Mouse (Mus musculus) heart, embryonic 14.5 days (tissue): ENCODE measurements around the gene Ptprk. TPM values are rescaled to one million over a fixed set of nuclear protein-coding genes. Genes with fewer than 3 reads are reported as not detected.

Experiments used
- ATAC-seq: fragments of 200-750 bp; cut with Nextera tagmentation; 2 replicates; pipeline ENCODE4 v1.8.0; 2017; ENCODE audit warnings: low read depth, moderate TSS enrichment; ENCODE audit not compliant: insufficient number of reproducible peaks, insufficient read depth, low FRiP score
- H3K27ac ChIP-seq, 2 experiments: fragments of 200-500 bp in 1 of 2; fragments of 300-500 bp in 1 of 2; sonication (generic) in 1 of 2; replicated peaks in 1 of 2; 2 replicates each; pipeline ENCODE4 v1.5.1; 2012 to 2014; ENCODE audit warnings: low read depth in 2 of 2, low read length in 2 of 2, control low read depth in 1 of 2, mild to moderate bottlenecking in 1 of 2, mixed read lengths in 1 of 2; ENCODE audit not compliant: control insufficient read depth in 1 of 2, insufficient read depth in 1 of 2
- H3K27me3 ChIP-seq: fragments of 300-500 bp; sonication (generic); 2 replicates; pipeline ENCODE4 v1.6.1; 2014; ENCODE audit warnings: mild to moderate bottlenecking, low read length, control low read depth; ENCODE audit not compliant: control insufficient read depth, insufficient read depth
- H3K36me3 ChIP-seq: fragments of 300-500 bp; sonication (generic); 2 replicates; pipeline ENCODE4 v1.6.1; 2014; ENCODE audit warnings: mild to moderate bottlenecking, control low read depth, low read length, mixed read lengths; ENCODE audit not compliant: control insufficient read depth, insufficient read depth
- H3K4me1 ChIP-seq, 2 experiments: fragments of 200-500 bp in 1 of 2; fragments of 300-500 bp in 1 of 2; sonication (generic) in 1 of 2; 2 replicates each; pipeline ENCODE4 v1.6.1; 2012 to 2014; ENCODE audit warnings: low read length in 2 of 2, control low read depth in 1 of 2, mixed read lengths in 1 of 2; ENCODE audit not compliant: control insufficient read depth in 2 of 2, insufficient read depth in 2 of 2
- H3K4me2 ChIP-seq: fragments of 300-500 bp; sonication (generic); 2 replicates; pipeline ENCODE4 v1.6.1; 2014; ENCODE audit warnings: mild to moderate bottlenecking, low read length
- H3K4me3 ChIP-seq, 2 experiments: fragments of 200-500 bp in 1 of 2; fragments of 300-500 bp in 1 of 2; sonication (generic) in 1 of 2; 2 replicates each; pipeline ENCODE4 v1.5.1; 2012 to 2014; ENCODE audit warnings: low read length in 2 of 2, mild to moderate bottlenecking in 2 of 2, control low read depth in 1 of 2, low read depth in 1 of 2, moderate library complexity in 1 of 2; ENCODE audit not compliant: control insufficient read depth in 1 of 2, insufficient read depth in 1 of 2
- H3K9ac ChIP-seq: fragments of 300-500 bp; sonication (generic); 2 replicates; pipeline ENCODE4 v1.6.1; 2014; ENCODE audit warnings: mild to moderate bottlenecking, low read length
- H3K9me3 ChIP-seq: fragments of 300-500 bp; sonication (generic); 2 replicates; pipeline ENCODE4 v1.6.1; 2016; ENCODE audit warnings: low read length, control low read depth; ENCODE audit not compliant: control insufficient read depth
- WGBS: fragments of 180-500 bp; shearing (Covaris S2); extraction: QIAGEN DNeasy Blood & Tissue Kit; methylation state at CpG from one replicate; pipeline ENCODE4 v1.1.7; 2014; 5-methylcytosine and 5-hydroxymethylcytosine counted together
- polyA plus RNA-seq: library from polyadenylated mRNA; unstranded; fragments of >200 nt; fragmentation: Nextera tagmentation; extraction: Ambion mirVana; gene quantifications from 2 replicates; pipeline ENCODE4 v1.2.1, GENCODE M21; 2014

Gene Ptprk
- polyA plus RNA-seq, 1 experiment from 2014 or later = 43.6 TPM

DNA sequence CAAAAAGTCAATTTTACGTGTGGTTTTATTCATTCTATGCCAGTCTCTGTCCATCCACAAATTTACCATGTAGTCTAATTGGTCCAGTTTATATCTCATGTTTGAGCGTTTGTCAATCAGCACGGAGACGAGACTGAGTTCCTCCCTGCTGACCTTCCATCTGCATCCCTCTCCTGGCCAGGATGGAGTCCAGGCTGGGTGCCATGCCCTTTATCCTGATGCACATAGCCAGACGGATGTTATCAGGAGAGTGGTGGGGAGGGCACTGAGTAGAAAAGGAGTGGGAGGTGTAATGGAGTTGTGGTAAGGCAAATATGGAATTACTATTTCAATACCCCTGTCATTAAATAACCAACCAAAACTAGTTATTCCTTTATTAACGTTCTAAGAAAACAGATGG, 140.5 kb downstream of the Ptprk start:
- H3K36me3 ChIP-seq = no peaks in the 10 kb centered on the region
- H3K9me3 ChIP-seq = no peaks in the 10 kb centered on the region
- no peak for ATAC-seq
- H3K4me1 ChIP-seq = peaks cover 0 to 10% of the 10 kb centered on the region in 2 experiments; a peak in 1 of 4 replicates
- WGBS = 67% methylated on average over 6 of the region's 6 CpGs
- H3K27ac ChIP-seq = no peak overlapping the region
- no peaks in the 10 kb centered on the region for H3K27me3 ChIP-seq
- H3K4me3 ChIP-seq = no peak overlapping the region
- no peak overlapping the region for H3K4me2 ChIP-seq
- H3K9ac ChIP-seq = no peak overlapping the region

DNA sequence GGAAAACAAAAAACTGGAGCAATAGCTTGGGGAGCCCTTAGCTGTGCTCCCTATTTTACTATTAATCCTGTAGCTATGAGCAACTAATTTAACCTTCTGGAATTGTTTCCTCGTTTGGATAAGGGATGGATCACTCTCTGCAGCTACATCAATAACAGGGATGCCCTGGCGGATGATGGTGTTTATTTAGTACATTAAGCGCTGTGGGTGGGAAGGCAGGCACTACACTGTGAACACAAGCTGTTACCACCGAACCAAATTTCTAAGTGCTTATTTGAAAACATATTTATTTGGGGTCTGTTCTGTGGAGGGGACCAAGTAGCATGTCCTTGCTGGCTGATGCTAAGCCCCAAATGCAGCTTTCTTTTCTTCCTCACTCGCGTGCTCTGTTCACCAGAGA, 149.0 kb downstream of the Ptprk start:
- 85% methylated on average over 6 of the region's 6 CpGs for WGBS
- H3K36me3 ChIP-seq = no peaks in the 10 kb centered on the region
- H3K27me3 ChIP-seq = no peaks in the 10 kb centered on the region
- no peak overlapping the region for H3K9ac ChIP-seq
- H3K27ac ChIP-seq = no peak overlapping the region
- peaks cover 0 to 31% of the 10 kb centered on the region in 2 experiments; a peak in 2 of 4 replicates for H3K4me1 ChIP-seq
- no peak for ATAC-seq
- H3K4me3 ChIP-seq = no peak overlapping the region
- H3K9me3 ChIP-seq = no peaks in the 10 kb centered on the region
- H3K4me2 ChIP-seq = no peak overlapping the region

DNA sequence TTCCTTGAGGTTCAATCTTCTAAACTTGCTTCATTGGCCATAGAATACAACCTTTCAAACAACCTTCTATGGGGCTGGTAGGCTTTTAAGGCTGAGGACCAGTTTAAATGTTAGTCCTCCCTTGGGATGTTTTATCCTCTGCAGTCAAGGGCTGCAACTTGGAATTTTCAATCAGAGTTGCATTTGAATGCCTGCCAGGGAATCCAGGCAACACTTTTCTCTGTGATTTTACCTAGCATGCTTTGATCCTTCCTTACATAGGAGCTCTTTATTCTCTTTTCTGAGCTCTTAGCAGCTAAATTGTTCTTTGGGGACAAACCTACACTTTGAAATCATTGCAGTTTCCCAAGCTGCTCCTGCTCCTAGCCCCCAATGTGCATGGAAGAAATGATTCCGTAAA, 149.8 kb downstream of the Ptprk start:
- Histone ChIP-seq H3K36me3 (no peaks in the 10 kb centered on the region), H3K9ac (no peak overlapping the region), H3K4me1 (peaks cover 0 to 31% of the 10 kb centered on the region in 2 experiments; a peak in 2 of 4 replicates), H3K9me3 (no peaks in the 10 kb centered on the region), H3K27me3 (no peaks in the 10 kb centered on the region), H3K4me2 (no peak overlapping the region), H3K4me3 (no peak overlapping the region), H3K27ac (no peak overlapping the region)
- WGBS = 83% methylated on average over 1 of the region's 1 CpGs
- no peak for ATAC-seq

DNA sequence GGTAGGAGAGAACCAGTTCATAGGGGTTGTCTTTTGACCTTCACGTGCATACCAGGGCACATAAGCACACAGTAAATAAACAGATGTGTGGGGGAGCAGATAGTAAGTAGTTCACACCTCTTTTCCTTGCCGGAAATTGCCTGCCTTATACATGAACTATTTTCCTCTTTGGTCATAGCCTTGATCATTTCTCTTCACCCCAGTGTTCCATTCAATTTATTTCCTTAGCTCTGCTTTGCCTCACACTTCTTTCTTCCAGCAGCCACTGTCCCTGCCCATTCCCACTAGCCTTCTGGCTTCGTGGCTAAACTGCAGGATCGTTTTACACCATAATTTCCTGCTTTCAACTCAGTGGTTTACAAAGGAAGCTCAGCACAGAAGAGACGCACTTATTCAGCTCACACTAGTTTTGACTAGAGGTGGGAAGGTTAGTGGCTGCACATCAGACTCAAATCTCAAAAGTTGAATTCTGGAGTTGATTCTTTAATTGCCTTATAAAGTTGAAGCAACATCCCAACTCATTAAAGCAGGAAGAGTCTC, 151.0 kb downstream of the Ptprk start:
- H3K27ac ChIP-seq = no peak overlapping the region
- no peak overlapping the region for H3K4me2 ChIP-seq
- H3K9ac ChIP-seq = no peak overlapping the region
- 61% methylated on average over 5 of the region's 5 CpGs for WGBS
- H3K4me1 ChIP-seq = peaks cover 0 to 31% of the 10 kb centered on the region in 2 experiments; a peak in 2 of 4 replicates
- H3K4me3 ChIP-seq = no peak overlapping the region
- H3K27me3 ChIP-seq = no peaks in the 10 kb centered on the region
- no peaks in the 10 kb centered on the region for H3K36me3 ChIP-seq
- ATAC-seq = no peak
- no peaks in the 10 kb centered on the region for H3K9me3 ChIP-seq

DNA sequence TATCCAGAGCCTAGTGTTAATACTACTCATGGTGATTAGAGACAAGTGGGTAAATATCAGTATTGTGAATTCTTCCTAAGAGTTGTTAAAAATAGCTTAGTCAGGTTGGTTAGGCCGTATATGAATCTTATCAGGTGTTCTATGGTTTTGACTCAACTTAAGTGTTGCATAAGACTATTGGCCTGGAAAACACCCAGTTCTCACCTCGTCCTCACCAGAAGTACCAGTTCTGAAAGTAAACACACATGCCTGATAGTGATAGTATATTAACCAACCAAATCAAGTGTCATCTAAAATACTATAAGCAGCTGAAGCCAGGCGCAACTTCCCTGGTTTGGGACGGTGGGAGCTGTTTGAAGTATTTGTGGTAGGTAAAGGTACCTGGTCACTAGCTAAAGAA, 153.1 kb downstream of the Ptprk start:
- H3K9me3 ChIP-seq = no peaks in the 10 kb centered on the region
- H3K9ac ChIP-seq = no peak overlapping the region
- H3K4me1 ChIP-seq = peaks cover 2 to 37% of the 10 kb centered on the region in 2 experiments; a peak in 2 of 4 replicates
- ATAC-seq = no peak
- H3K4me3 ChIP-seq = no peak overlapping the region
- H3K27me3 ChIP-seq = no peaks in the 10 kb centered on the region
- WGBS = 37% methylated on average over 4 of the region's 4 CpGs
- no peak overlapping the region for H3K27ac ChIP-seq
- no peak overlapping the region for H3K4me2 ChIP-seq
- H3K36me3 ChIP-seq = no peaks in the 10 kb centered on the region

DNA sequence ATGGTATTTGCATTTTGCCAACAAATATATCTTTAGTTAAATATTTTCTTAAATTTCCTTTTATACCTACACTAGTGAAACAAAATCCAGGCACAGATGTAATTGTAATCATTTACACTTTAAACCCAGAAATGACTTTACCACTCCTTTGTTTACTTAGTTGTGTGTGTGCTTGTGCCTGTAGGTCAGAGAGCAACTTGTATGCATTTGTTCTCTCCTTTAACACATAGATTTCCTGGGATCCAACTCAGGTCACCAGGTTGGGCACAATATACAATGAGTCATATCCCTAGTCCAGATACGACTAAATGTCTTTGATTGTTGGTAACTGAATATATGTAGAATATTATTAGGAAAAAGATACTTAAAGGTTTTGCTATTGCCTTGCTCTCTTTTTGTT, 153.6 kb downstream of the Ptprk start:
- Histone ChIP-seq H3K9me3 (no peaks in the 10 kb centered on the region), H3K4me3 (no peak overlapping the region), H3K36me3 (no peaks in the 10 kb centered on the region), H3K9ac (no peak overlapping the region), H3K27me3 (no peaks in the 10 kb centered on the region), H3K4me2 (no peak overlapping the region), H3K4me1 (peaks cover 2 to 37% of the 10 kb centered on the region in 2 experiments; a peak in 2 of 4 replicates), H3K27ac (no peak overlapping the region)
- no peak for ATAC-seq
- 87% methylated on average over 1 of the region's 1 CpGs for WGBS

DNA sequence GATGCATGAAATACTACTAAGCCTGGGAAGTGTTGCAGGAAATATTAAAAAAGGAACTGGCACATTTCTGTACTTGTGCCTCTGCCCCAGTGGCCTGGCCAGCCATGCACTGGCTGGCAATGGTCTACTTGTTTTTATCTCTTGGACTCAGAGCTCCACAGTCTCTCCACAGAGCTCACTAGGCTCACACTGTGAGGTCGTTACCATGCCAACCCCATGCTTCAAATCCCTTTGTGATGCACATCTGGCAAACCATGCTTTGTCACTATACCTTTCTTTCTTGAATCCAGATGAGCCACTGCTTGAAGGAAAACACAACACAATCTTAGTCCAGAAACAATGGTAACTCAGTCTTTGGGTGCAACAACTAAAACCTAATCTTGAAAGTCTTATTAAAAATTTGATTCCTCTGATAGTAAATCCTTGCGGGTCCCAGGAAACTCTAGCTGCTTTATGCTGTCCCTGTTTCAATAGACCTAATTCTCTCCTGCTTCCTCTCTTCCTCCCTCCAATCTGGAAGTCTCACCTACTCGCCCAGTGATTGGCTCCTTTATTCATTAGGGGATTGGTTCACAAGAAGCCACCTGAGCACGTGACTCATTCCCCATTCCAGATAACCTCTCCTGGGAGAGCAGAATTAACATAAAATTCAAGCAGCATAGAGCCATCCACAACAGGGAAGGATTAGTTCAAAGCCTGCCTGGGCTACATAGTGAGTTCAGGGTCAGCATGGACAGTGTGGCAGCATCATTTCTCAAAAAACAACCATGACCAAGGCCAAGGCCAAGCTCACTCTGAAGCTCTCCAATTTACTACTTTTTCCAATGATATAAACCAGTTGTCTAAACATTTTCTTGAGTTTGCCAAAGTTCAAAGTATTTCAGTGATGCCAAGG, 157.9 kb downstream of the Ptprk start:
- no peak overlapping the region for H3K9ac ChIP-seq
- H3K9me3 ChIP-seq = no peaks in the 10 kb centered on the region
- WGBS = 73% methylated on average over 4 of the region's 4 CpGs
- no peaks in the 10 kb centered on the region for H3K36me3 ChIP-seq
- no peak overlapping the region for H3K27ac ChIP-seq
- no peaks in the 10 kb centered on the region for H3K27me3 ChIP-seq
- no peak for ATAC-seq
- no peak overlapping the region for H3K4me2 ChIP-seq
- H3K4me3 ChIP-seq = no peak overlapping the region
- peaks cover 2 to 11% of the 10 kb centered on the region in 2 experiments; a peak in 2 of 4 replicates for H3K4me1 ChIP-seq
